Mouse (Mus musculus): ENCODE measurements around the gene Gm10160. TPM values are rescaled to one million over a fixed set of nuclear protein-coding genes. Genes with fewer than 3 reads are reported as not detected.

Gene Gm10160
- polyA plus RNA-seq (2014; fragmentation: Nextera tagmentation; extraction: Ambion mirVana), result not detected in 2 replicates

GRCm38 (mm10) chr7:81855694-81856093 lies at the start of gene Gm10160:
Gene Gm10160 (minus strand): TSS chr7:81855794.
- Histone ChIP-seq H3K9ac (ENCODE audit: low read length) (no peak within 1 kb of the TSS), H3K4me3 (ENCODE audit: low read depth, low read length) (no peak within 1 kb of the TSS), H3K9me3 (ENCODE audit: control insufficient read depth, low read length) (no peaks in the 10 kb centered on the region), H3K27me3 (ENCODE audit: control insufficient read depth, insufficient read depth, low read length) (peaks cover 5% of the 10 kb centered on the region; the same call in 1 of the 2 replicates), H3K36me3 (ENCODE audit: control insufficient read depth, insufficient read depth, low read length) (no peaks in the 10 kb centered on the region), H3K4me2 (no peak within 1 kb of the TSS), H3K27ac (ENCODE audit: low read depth, low read length) (no peak within 1 kb of the TSS), H3K4me1 (ENCODE audit: control insufficient read depth, insufficient read depth, low read length) (peaks cover 3% of the 10 kb centered on the region; the same call in 1 of the 2 replicates)
- ATAC-seq (ENCODE audit: low FRiP score) (no peak), DNase-seq (ENCODE audit: low spot score, missing footprints) (no peak)
- whole genome bisulfite sequencing, result 69% methylated on average over 1 of the region's 1 CpGs

- Histone ChIP-seq H3K4me3 (ENCODE audit: low read depth, low read length) (no peak overlapping the region), H3K9ac (ENCODE audit: low read length) (no peak overlapping the region), H3K36me3 (ENCODE audit: control insufficient read depth, insufficient read depth, low read length) (no peaks in the 10 kb centered on the region; the same call in none of the 2 replicates), H3K27ac (ENCODE audit: low read depth, low read length) (no peak overlapping the region), H3K9me3 (ENCODE audit: control insufficient read depth, low read length) (no peaks in the 10 kb centered on the region), H3K27me3 (ENCODE audit: control insufficient read depth, insufficient read depth, low read length) (no peaks in the 10 kb centered on the region), H3K4me2 (no peak overlapping the region), H3K4me1 (ENCODE audit: control insufficient read depth, insufficient read depth, low read length) (no peaks in the 10 kb centered on the region)
- 92% methylated on average over 2 of the region's 2 CpGs for WGBS
- ATAC-seq (ENCODE audit: low FRiP score) (no peak), DNase-seq (ENCODE audit: low spot score, missing footprints) (no peak)
Measured at GRCm38 (mm10) chr7:81904926-81905325, 49.3 kb upstream of the Gm10160 start.

- DNase-seq (ENCODE audit: low spot score, missing footprints) (no peak), ATAC-seq (ENCODE audit: low FRiP score) (no peak)
- H3K9ac ChIP-seq (ENCODE audit: low read length), result no peak overlapping the region
- WGBS, result 84% methylated on average over 4 of the region's 4 CpGs
- no peak overlapping the region for H3K4me2 ChIP-seq
- no peak overlapping the region for H3K27ac ChIP-seq (ENCODE audit: low read depth, low read length)
- H3K36me3 ChIP-seq (ENCODE audit: control insufficient read depth, insufficient read depth, low read length), result no peaks in the 10 kb centered on the region; the same call in none of the 2 replicates
- H3K27me3 ChIP-seq (ENCODE audit: control insufficient read depth, insufficient read depth, low read length), result no peaks in the 10 kb centered on the region
- no peaks in the 10 kb centered on the region for H3K4me1 ChIP-seq (ENCODE audit: control insufficient read depth, insufficient read depth, low read length)
- no peak overlapping the region for H3K4me3 ChIP-seq (ENCODE audit: low read depth, low read length)
- no peaks in the 10 kb centered on the region for H3K9me3 ChIP-seq (ENCODE audit: control insufficient read depth, low read length)
Measured at GRCm38 (mm10) chr7:81904094-81904493, 48.5 kb upstream of the Gm10160 start.

- no peaks in the 10 kb centered on the region for H3K9me3 ChIP-seq (ENCODE audit: control insufficient read depth, low read length)
- ATAC-seq (ENCODE audit: low FRiP score) (no peak), DNase-seq (ENCODE audit: low spot score, missing footprints) (no peak)
- no peak overlapping the region for H3K27ac ChIP-seq (ENCODE audit: low read depth, low read length)
- H3K4me3 ChIP-seq (ENCODE audit: low read depth, low read length), result no peak overlapping the region
- 81% methylated on average over 11 of the region's 11 CpGs for WGBS
- H3K9ac ChIP-seq (ENCODE audit: low read length), result no peak overlapping the region
- no peaks in the 10 kb centered on the region for H3K27me3 ChIP-seq (ENCODE audit: control insufficient read depth, insufficient read depth, low read length)
- H3K36me3 ChIP-seq (ENCODE audit: control insufficient read depth, insufficient read depth, low read length), result no peaks in the 10 kb centered on the region; the same call in none of the 2 replicates
- H3K4me1 ChIP-seq (ENCODE audit: control insufficient read depth, insufficient read depth, low read length), result no peaks in the 10 kb centered on the region
- H3K4me2 ChIP-seq, result no peak overlapping the region
Measured at GRCm38 (mm10) chr7:81899361-81899760, 43.8 kb upstream of the Gm10160 start.

- no peak overlapping the region for H3K4me2 ChIP-seq
- H3K27ac ChIP-seq (ENCODE audit: low read depth, low read length), result no peak overlapping the region
- H3K9ac ChIP-seq (ENCODE audit: low read length), result no peak overlapping the region
- no peaks in the 10 kb centered on the region for H3K4me1 ChIP-seq (ENCODE audit: control insufficient read depth, insufficient read depth, low read length)
- H3K4me3 ChIP-seq (ENCODE audit: low read depth, low read length), result no peak overlapping the region
- H3K36me3 ChIP-seq (ENCODE audit: control insufficient read depth, insufficient read depth, low read length), result peaks cover 6% of the 10 kb centered on the region; the same call in 1 of the 2 replicates
- no peaks in the 10 kb centered on the region for H3K9me3 ChIP-seq (ENCODE audit: control insufficient read depth, low read length)
- DNase-seq (ENCODE audit: low spot score, missing footprints), result no peak
- no peaks in the 10 kb centered on the region for H3K27me3 ChIP-seq (ENCODE audit: control insufficient read depth, insufficient read depth, low read length)
- no peak for ATAC-seq (ENCODE audit: low FRiP score)
- WGBS, result 77% methylated on average over 4 of the region's 4 CpGs
Measured at GRCm38 (mm10) chr7:81885128-81885527, 29.5 kb upstream of the Gm10160 start.

- Histone ChIP-seq H3K9ac (ENCODE audit: low read length) (no peak overlapping the region), H3K4me3 (ENCODE audit: low read depth, low read length) (no peak overlapping the region), H3K9me3 (ENCODE audit: control insufficient read depth, low read length) (no peaks in the 10 kb centered on the region), H3K27ac (ENCODE audit: low read depth, low read length) (no peak overlapping the region), H3K36me3 (ENCODE audit: control insufficient read depth, insufficient read depth, low read length) (peaks cover 6% of the 10 kb centered on the region; the same call in 1 of the 2 replicates), H3K27me3 (ENCODE audit: control insufficient read depth, insufficient read depth, low read length) (no peaks in the 10 kb centered on the region), H3K4me2 (no peak overlapping the region), H3K4me1 (ENCODE audit: control insufficient read depth, insufficient read depth, low read length) (no peaks in the 10 kb centered on the region)
- ATAC-seq (ENCODE audit: low FRiP score) (no peak), DNase-seq (ENCODE audit: low spot score, missing footprints) (peak; percentile 33)
- WGBS, result 89% methylated on average over 3 of the region's 3 CpGs
Measured at GRCm38 (mm10) chr7:81881600-81881999, 26.0 kb upstream of the Gm10160 start.

GRCm38 (mm10) chr7:81880797-81881196 lies 25.2 kb upstream of the Gm10160 start:
- H3K4me1 ChIP-seq (ENCODE audit: control insufficient read depth, insufficient read depth, low read length), result no peaks in the 10 kb centered on the region
- no peak for DNase-seq (ENCODE audit: low spot score, missing footprints)
- 0 out of 2 replicates have a peak, but pooled peaks cover 2% of the 10 kb centered on the region for H3K36me3 ChIP-seq (ENCODE audit: control insufficient read depth, insufficient read depth, low read length)
- WGBS, result 91% methylated on average over 4 of the region's 4 CpGs
- H3K27me3 ChIP-seq (ENCODE audit: control insufficient read depth, insufficient read depth, low read length), result no peaks in the 10 kb centered on the region
- no peak overlapping the region for H3K27ac ChIP-seq (ENCODE audit: low read depth, low read length)
- H3K9ac ChIP-seq (ENCODE audit: low read length), result no peak overlapping the region
- H3K4me2 ChIP-seq, result no peak overlapping the region
- no peak overlapping the region for H3K4me3 ChIP-seq (ENCODE audit: low read depth, low read length)
- no peak for ATAC-seq (ENCODE audit: low FRiP score)
- H3K9me3 ChIP-seq (ENCODE audit: control insufficient read depth, low read length), result no peaks in the 10 kb centered on the region

- H3K4me1 ChIP-seq (ENCODE audit: control insufficient read depth, insufficient read depth, low read length), result no peaks in the 10 kb centered on the region
- no peak overlapping the region for H3K9ac ChIP-seq (ENCODE audit: low read length)
- 86% methylated on average over 5 of the region's 5 CpGs for WGBS
- H3K27ac ChIP-seq (ENCODE audit: low read depth, low read length), result no peak overlapping the region
- no peak overlapping the region for H3K4me3 ChIP-seq (ENCODE audit: low read depth, low read length)
- H3K36me3 ChIP-seq (ENCODE audit: control insufficient read depth, insufficient read depth, low read length), result 0 out of 2 replicates have a peak, but pooled peaks cover 2% of the 10 kb centered on the region
- no peak overlapping the region for H3K4me2 ChIP-seq
- no peaks in the 10 kb centered on the region for H3K9me3 ChIP-seq (ENCODE audit: control insufficient read depth, low read length)
- no peaks in the 10 kb centered on the region for H3K27me3 ChIP-seq (ENCODE audit: control insufficient read depth, insufficient read depth, low read length)
- ATAC-seq (ENCODE audit: low FRiP score) (no peak), DNase-seq (ENCODE audit: low spot score, missing footprints) (no peak)
Measured at GRCm38 (mm10) chr7:81880286-81880685, 24.7 kb upstream of the Gm10160 start.

- H3K4me2 ChIP-seq, result no peak overlapping the region
- no peak overlapping the region for H3K4me3 ChIP-seq (ENCODE audit: low read depth, low read length)
- no peak overlapping the region for H3K27ac ChIP-seq (ENCODE audit: low read depth, low read length)
- no peaks in the 10 kb centered on the region for H3K4me1 ChIP-seq (ENCODE audit: control insufficient read depth, insufficient read depth, low read length)
- no peaks in the 10 kb centered on the region for H3K9me3 ChIP-seq (ENCODE audit: control insufficient read depth, low read length)
- no peak for DNase-seq (ENCODE audit: low spot score, missing footprints)
- H3K36me3 ChIP-seq (ENCODE audit: control insufficient read depth, insufficient read depth, low read length), result no peaks in the 10 kb centered on the region
- H3K9ac ChIP-seq (ENCODE audit: low read length), result no peak overlapping the region
- no peaks in the 10 kb centered on the region for H3K27me3 ChIP-seq (ENCODE audit: control insufficient read depth, insufficient read depth, low read length)
- WGBS, result 94% methylated on average over 9 of the region's 9 CpGs
- ATAC-seq (ENCODE audit: low FRiP score), result no peak
Measured at GRCm38 (mm10) chr7:81875372-81875771, 19.8 kb upstream of the Gm10160 start.
